Mouse (Mus musculus) hindbrain, embryonic 12.5 days (tissue): ENCODE results near the gene Bloc1s4. TPM values are rescaled to one million over a fixed set of nuclear protein-coding genes. Genes with fewer than 3 reads are reported as not detected.
"Not testable (repeated sequence)": the region's sequence is repeated elsewhere in the genome, so short reads cannot be mapped to it uniquely, and the experiment has no call there.

ENCODE experiments used
- ATAC-seq: fragments of 200-750 bp; cut with Nextera tagmentation; 2 replicates; pipeline ENCODE4 v1.8.0; 2017; ENCODE audit warnings: moderate TSS enrichment; ENCODE audit not compliant: low FRiP score
- H3K27ac ChIP-seq: fragments of 300-500 bp; sonication (generic); 2 replicates; pipeline ENCODE4 v1.5.1; 2016; ENCODE audit warnings: mild to moderate bottlenecking
- H3K27me3 ChIP-seq: fragments of 300-500 bp; sonication (generic); 2 replicates; pipeline ENCODE4 v1.6.1; 2016; ENCODE audit warnings: mild to moderate bottlenecking
- H3K36me3 ChIP-seq: fragments of 300-500 bp; sonication (generic); 2 replicates; pipeline ENCODE4 v1.6.1; 2016; ENCODE audit warnings: mild to moderate bottlenecking
- H3K4me1 ChIP-seq: fragments of 300-500 bp; sonication (generic); 2 replicates; pipeline ENCODE4 v1.6.1; 2016
- H3K4me2 ChIP-seq: fragments of 300-500 bp; sonication (generic); replicated peaks from 2 replicates; pipeline ENCODE4 v1.6.1; 2016; ENCODE audit warnings: mild to moderate bottlenecking
- H3K4me3 ChIP-seq: fragments of 300-500 bp; sonication (generic); 2 replicates; pipeline ENCODE4 v1.5.1; 2016; ENCODE audit warnings: mild to moderate bottlenecking
- H3K9ac ChIP-seq: fragments of 300-500 bp; sonication (generic); 2 replicates; pipeline ENCODE4 v1.6.1; 2016; ENCODE audit warnings: mild to moderate bottlenecking, moderate library complexity
- H3K9me3 ChIP-seq: fragments of 300-500 bp; sonication (generic); replicated peaks from 2 replicates; pipeline ENCODE4 v1.6.1; 2016; ENCODE audit warnings: mild to moderate bottlenecking
- WGBS: fragments of 180-500 bp; shearing (Covaris S2); methylation state at CpG from one replicate; pipeline ENCODE4 v1.1.7; 2016; 5-methylcytosine and 5-hydroxymethylcytosine counted together
- polyA plus RNA-seq: library from polyadenylated mRNA; unstranded; fragments of >200 nt; fragmentation: Nextera tagmentation; extraction: Ambion mirVana; gene quantifications from 2 replicates; pipeline ENCODE4 v1.2.1, GENCODE M21; 2016

Gene Bloc1s4
- 28.0 and 29.2 TPM in 2 replicates for polyA plus RNA-seq

DNA sequence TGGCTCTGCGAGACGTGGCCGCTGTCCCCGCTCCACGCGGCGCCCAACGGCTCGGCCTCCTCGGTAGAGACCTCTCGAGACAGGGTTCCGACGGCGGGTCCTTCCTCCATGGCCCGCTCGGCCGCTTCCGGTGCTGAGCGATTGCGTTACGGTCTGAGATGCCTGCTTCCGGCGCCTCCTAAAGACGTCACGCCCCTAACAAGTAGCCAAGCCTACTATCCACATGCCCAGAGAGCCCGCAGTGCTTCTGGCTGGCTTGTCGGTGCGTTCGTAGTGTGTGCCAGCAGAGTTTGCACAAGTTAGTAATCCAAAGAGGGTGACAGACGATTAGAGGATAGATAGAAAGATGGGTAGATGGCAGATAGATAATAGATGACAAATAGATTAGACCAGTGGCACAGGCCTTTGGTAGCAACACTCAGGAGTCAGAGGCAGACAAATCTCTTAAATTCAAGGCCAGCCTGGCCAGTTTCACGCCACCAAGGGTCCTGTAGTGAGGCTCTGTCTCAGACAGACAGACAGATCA lies at the start of gene Bloc1s4:
TSS of gene Bloc1s4 (minus strand) at position 115 of the 526 bp plus-strand sequence.
- Histone ChIP-seq H3K4me3 (peak within 1 kb of the TSS; percentile 93), H3K9me3 (no peaks in the 10 kb centered on the region), H3K4me2 (peak within 1 kb of the TSS; percentile 95), H3K27ac (no peak within 1 kb of the TSS), H3K4me1 (peaks cover 17% of the 10 kb centered on the region), H3K9ac (peak within 1 kb of the TSS; percentile 89), H3K36me3 (0 out of 2 replicates have a peak, but pooled peaks cover 2% of the 10 kb centered on the region), H3K27me3 (0 out of 2 replicates have a peak, but pooled peaks cover 4% of the 10 kb centered on the region)
- WGBS: 3% methylated on average over 31 of the region's 31 CpGs
- peak; percentile 94 for ATAC-seq

GRCm38 (mm10) chr5:36797291-36797690 lies 48.8 kb upstream of the Bloc1s4 start:
- Histone ChIP-seq H3K4me2 (peak overlapping the region; percentile 54), H3K36me3 (peaks cover 3% of the 10 kb centered on the region; the same call in 1 of the 2 replicates), H3K4me1 (peaks cover 13% of the 10 kb centered on the region), H3K27me3 (no peaks in the 10 kb centered on the region), H3K4me3 (peak overlapping the region; percentile 71), H3K27ac (no peak overlapping the region), H3K9me3 (no peaks in the 10 kb centered on the region), H3K9ac (0 out of 2 replicates have a peak overlapping the region, but pooled peaks have one; percentile 85)
- no peak for ATAC-seq
- WGBS: 47% methylated on average over 8 of the region's 8 CpGs

GRCm38 (mm10) chr5:36796296-36797014 lies 48.0 kb upstream of the Bloc1s4 start, which contains the start of gene Mrfap1:
Gene Mrfap1 (minus strand): TSS chr5:36796772.
- peak within 1 kb of the TSS; percentile 95 for H3K27ac ChIP-seq
- ATAC-seq: peak; percentile 88
- H3K4me2 ChIP-seq: peak within 1 kb of the TSS; percentile 54
- H3K9ac ChIP-seq: peak within 1 kb of the TSS; percentile 85
- not testable (repeated sequence) for H3K36me3 ChIP-seq, H3K9me3 ChIP-seq, H3K27me3 ChIP-seq
- peak within 1 kb of the TSS; percentile 71 for H3K4me3 ChIP-seq
- peaks cover 13% of the 10 kb centered on the region for H3K4me1 ChIP-seq
- under 1% methylated on average over 90 of the region's 90 CpGs for WGBS

DNA sequence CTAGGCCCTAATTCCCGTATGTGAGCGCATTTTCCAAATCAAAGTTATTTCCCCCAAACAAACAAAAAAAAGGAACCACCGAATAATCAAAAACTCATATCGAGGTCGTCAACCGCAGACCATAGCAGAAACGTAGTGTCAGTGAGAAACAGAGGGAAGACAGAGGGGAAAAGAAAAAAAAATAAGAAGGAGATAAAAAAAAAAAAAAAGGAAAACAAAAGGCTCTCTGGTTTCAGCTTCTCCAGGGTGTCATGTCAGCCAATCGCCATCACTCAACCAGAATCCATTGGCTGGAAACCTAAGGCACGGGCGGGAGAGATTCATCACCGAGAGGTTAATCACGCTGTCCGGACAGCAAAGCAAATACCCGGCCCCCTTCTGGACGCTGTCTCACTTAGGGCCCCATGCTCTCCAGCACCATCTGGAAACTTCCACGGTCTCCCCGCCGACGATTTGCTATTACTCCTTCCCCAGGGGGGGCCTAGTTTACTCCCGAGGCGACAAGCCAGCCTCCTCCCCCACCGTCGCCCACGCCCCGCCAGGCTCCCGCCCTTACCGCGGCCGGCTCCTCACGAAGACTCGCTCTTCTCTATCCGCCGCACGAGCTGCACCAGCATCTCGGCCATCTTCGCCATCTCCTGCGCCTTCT lies 47.3 kb upstream of the Bloc1s4 start:
- Histone ChIP-seq H3K27ac (peak overlapping the region; percentile 95), H3K4me2 (peak overlapping the region; percentile 54), H3K4me3 (peak overlapping the region; percentile 71), H3K9ac (peak overlapping the region; percentile 85), H3K4me1 (peaks cover 13% of the 10 kb centered on the region)
- not testable (repeated sequence) for H3K27me3 ChIP-seq, H3K36me3 ChIP-seq, H3K9me3 ChIP-seq
- WGBS: 5% methylated on average over 36 of the region's 37 CpGs
- peak; percentile 56 for ATAC-seq

GRCm38 (mm10) chr5:36791861-36792260 lies 43.4 kb upstream of the Bloc1s4 start:
- no peaks in the 10 kb centered on the region for H3K9me3 ChIP-seq
- no peak for ATAC-seq
- 79% methylated on average over 9 of the region's 9 CpGs for WGBS

DNA sequence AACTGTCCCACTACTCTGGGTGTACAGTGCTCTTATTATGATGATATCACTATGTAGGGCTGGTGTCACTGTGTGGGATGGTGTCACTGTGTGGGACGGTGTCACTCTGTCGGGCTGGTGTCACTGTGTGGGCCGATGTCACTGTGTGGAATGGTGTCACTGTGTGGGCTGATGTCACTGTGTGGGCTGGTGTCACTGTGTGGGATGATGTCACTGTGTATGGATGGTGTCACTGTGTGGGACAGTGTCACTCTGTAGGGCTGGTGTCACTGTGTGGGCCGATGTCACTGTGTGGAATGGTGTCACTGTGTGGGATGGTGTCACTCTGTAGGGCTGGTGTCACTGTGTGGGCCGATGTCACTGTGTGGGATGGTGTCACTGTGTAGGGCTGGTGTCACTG lies 37.6 kb upstream of the Bloc1s4 start:
- no peak for ATAC-seq
- H3K4me2 ChIP-seq: no peak overlapping the region
- H3K27ac ChIP-seq: no peak overlapping the region
- no peaks in the 10 kb centered on the region for H3K36me3 ChIP-seq
- 93% methylated on average over 5 of the region's 5 CpGs for WGBS
- H3K9ac ChIP-seq: no peak overlapping the region
- no peaks in the 10 kb centered on the region for H3K27me3 ChIP-seq
- no peaks in the 10 kb centered on the region for H3K4me1 ChIP-seq
- H3K4me3 ChIP-seq: no peak overlapping the region
- H3K9me3 ChIP-seq: no peaks in the 10 kb centered on the region

More at GRCm38 (mm10) chr5:36791861-36792260, 43.4 kb upstream of the Bloc1s4 start:
- H3K27ac ChIP-seq: no peak overlapping the region
- no peak overlapping the region for H3K4me3 ChIP-seq
- peaks cover 8% of the 10 kb centered on the region for H3K4me1 ChIP-seq
- H3K4me2 ChIP-seq: no peak overlapping the region
- no peak overlapping the region for H3K9ac ChIP-seq
- H3K27me3 ChIP-seq: no peaks in the 10 kb centered on the region
- H3K36me3 ChIP-seq: peaks cover 3% of the 10 kb centered on the region; the same call in 1 of the 2 replicates

DNA sequence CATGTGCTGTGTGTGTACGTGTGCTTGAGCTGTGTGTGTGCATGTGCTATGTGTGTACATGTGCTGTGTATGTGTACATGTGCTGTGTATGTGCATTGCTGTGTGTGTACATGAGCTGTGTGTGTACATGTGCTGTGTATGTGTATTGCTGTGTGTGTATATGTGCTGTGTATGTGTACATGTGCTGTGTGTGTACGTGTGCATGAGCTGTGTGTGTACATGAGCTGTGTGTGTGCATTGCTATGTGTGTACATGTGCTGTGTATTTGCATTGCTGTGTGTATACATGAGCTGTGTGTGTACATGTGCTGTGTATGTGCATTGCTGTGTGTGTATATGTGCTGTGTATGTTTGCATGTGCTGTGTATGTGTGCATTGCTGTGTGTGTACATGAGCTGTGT lies 31.1 kb upstream of the Bloc1s4 start:
- Histone ChIP-seq H3K4me1 (peaks cover 3% of the 10 kb centered on the region; the same call in 1 of the 2 replicates), H3K27ac (no peak overlapping the region), H3K27me3 (no peaks in the 10 kb centered on the region), H3K4me2 (no peak overlapping the region), H3K9ac (no peak overlapping the region), H3K4me3 (no peak overlapping the region), H3K36me3 (no peaks in the 10 kb centered on the region), H3K9me3 (0 out of 2 replicates have a peak, but pooled peaks cover 4% of the 10 kb centered on the region)
- 91% methylated on average over 2 of the region's 2 CpGs for WGBS
- no peak for ATAC-seq

DNA sequence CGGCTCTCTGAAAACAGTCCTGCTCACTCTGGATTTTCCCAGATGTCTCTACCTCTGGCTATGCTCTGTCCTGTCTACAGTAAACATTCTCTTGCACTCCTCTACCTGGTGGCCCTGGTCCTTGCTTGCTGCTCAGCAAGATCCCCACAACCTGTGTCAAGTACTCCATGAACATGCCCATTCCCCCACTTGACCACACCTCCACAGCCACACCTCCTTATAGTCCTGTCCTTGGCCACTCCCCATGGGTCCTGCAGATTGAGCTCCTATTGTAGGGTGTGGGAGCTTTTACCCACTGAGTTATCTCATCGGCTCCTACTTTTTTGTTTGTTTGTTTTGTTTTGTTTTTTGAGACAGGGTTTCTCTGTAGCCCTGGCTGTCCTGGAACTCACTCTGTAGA lies 30.5 kb upstream of the Bloc1s4 start:
- no peak overlapping the region for H3K4me2 ChIP-seq
- no peak for ATAC-seq
- peaks cover 3% of the 10 kb centered on the region; the same call in 1 of the 2 replicates for H3K4me1 ChIP-seq
- 94% methylated on average over 1 of the region's 2 CpGs for WGBS
- H3K27me3 ChIP-seq: no peaks in the 10 kb centered on the region
- no peak overlapping the region for H3K9ac ChIP-seq
- no peaks in the 10 kb centered on the region for H3K36me3 ChIP-seq
- H3K4me3 ChIP-seq: no peak overlapping the region
- H3K27ac ChIP-seq: no peak overlapping the region
- H3K9me3 ChIP-seq: 0 out of 2 replicates have a peak, but pooled peaks cover 4% of the 10 kb centered on the region

- no peak overlapping the region for H3K27ac ChIP-seq
- ATAC-seq: no peak
Observed at GRCm38 (mm10) chr5:36777186-36777585, 28.7 kb upstream of the Bloc1s4 start.

DNA sequence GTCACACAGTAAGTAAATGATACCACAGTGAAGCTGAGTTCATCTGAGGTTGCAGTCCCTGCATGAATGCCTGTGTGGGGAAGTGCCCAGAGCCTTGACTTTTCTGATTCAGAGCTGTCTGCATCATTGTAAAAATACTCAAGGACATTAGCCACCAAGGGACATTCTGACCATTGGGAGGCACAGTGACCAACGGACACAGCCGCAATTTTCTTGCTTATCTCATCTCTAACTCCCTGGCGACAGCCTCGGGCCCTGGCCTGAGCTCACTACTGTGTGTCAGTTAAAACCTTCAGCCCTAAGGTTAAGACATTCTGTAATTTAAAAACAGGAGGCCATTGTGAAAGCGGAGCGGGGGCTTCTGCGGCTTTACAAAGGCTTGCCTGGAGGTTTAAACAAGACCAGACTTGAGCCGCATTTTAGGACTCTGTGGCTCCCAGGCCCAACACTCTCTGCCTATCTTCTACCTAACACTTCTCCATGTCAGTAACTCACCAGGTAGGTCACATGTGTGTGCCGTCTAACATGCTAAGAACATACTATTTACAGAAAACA lies 27.6 kb upstream of the Bloc1s4 start:
- 29% methylated on average over 9 of the region's 9 CpGs for WGBS
- H3K4me1 ChIP-seq: peaks cover 3% of the 10 kb centered on the region; the same call in 1 of the 2 replicates
- no peak for ATAC-seq
- H3K36me3 ChIP-seq: no peaks in the 10 kb centered on the region
- no peak overlapping the region for H3K9ac ChIP-seq
- no peak overlapping the region for H3K4me3 ChIP-seq
- H3K27me3 ChIP-seq: no peaks in the 10 kb centered on the region
- H3K9me3 ChIP-seq: 0 out of 2 replicates have a peak, but pooled peaks cover 4% of the 10 kb centered on the region
- no peak overlapping the region for H3K4me2 ChIP-seq
- no peak overlapping the region for H3K27ac ChIP-seq

More at GRCm38 (mm10) chr5:36777186-36777585, 28.7 kb upstream of the Bloc1s4 start:
- Histone ChIP-seq H3K36me3 (no peaks in the 10 kb centered on the region), H3K4me1 (peaks cover 3% of the 10 kb centered on the region; the same call in 1 of the 2 replicates), H3K4me2 (no peak overlapping the region), H3K4me3 (no peak overlapping the region), H3K9me3 (0 out of 2 replicates have a peak, but pooled peaks cover 4% of the 10 kb centered on the region), H3K27me3 (no peaks in the 10 kb centered on the region), H3K9ac (no peak overlapping the region)
- WGBS: 0% methylated on average over 2 of the region's 2 CpGs

DNA sequence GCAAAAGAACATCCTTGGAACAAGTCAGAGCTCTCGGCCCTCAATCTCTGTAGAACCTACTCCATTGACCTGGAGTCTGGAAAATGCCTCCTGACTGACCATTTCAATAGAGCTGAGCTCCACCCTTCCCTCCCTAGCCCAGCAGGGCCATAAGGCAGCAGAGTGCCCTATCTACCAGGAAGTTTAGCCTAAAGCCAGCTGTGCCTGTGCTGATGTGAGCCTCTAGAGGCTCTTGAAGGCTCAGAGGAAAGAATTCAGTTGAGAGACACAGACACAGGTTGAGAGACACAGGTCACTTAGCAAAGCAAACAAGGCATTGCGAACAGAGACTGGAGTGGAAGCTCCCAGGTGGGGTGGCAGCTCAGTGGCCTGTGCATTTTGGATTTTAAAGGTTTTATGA lies 26.9 kb upstream of the Bloc1s4 start:
- 0 out of 2 replicates have a peak, but pooled peaks cover 4% of the 10 kb centered on the region for H3K9me3 ChIP-seq
- no peak for ATAC-seq
- no peak overlapping the region for H3K9ac ChIP-seq
- H3K27me3 ChIP-seq: no peaks in the 10 kb centered on the region
- peaks cover 3% of the 10 kb centered on the region; the same call in 1 of the 2 replicates for H3K4me1 ChIP-seq
- 80% methylated on average over 2 of the region's 2 CpGs for WGBS
- no peak overlapping the region for H3K4me2 ChIP-seq
- H3K36me3 ChIP-seq: no peaks in the 10 kb centered on the region
- H3K4me3 ChIP-seq: no peak overlapping the region
- H3K27ac ChIP-seq: no peak overlapping the region

DNA sequence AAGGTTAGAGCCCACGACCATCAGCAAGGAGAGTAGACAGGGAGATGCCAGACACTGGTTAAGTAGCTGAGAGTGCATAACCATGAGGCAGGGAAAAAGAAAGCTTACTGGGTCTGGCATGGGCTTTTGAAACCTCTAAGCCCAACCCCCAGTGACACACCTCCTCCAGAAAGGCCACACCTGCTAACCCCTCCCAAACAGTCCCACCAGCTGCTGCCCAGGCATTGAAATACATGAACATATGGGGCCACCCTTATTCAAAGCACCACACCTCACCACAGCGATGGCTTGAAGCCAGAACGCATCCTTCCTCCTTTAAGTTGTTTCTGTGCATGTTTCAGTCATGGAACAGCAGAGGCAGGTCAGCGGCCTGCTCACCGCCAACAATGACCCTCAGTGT lies 24.1 kb upstream of the Bloc1s4 start:
- ATAC-seq: no peak
- Histone ChIP-seq H3K27me3 (no peaks in the 10 kb centered on the region), H3K27ac (no peak overlapping the region), H3K9ac (no peak overlapping the region), H3K4me1 (peaks cover 6% of the 10 kb centered on the region), H3K4me2 (no peak overlapping the region), H3K4me3 (no peak overlapping the region), H3K9me3 (no peaks in the 10 kb centered on the region), H3K36me3 (no peaks in the 10 kb centered on the region)
- WGBS: 79% methylated on average over 5 of the region's 5 CpGs
